ENCODE assay signal across 9 mouse cellular contexts in the genomic region with DNA sequence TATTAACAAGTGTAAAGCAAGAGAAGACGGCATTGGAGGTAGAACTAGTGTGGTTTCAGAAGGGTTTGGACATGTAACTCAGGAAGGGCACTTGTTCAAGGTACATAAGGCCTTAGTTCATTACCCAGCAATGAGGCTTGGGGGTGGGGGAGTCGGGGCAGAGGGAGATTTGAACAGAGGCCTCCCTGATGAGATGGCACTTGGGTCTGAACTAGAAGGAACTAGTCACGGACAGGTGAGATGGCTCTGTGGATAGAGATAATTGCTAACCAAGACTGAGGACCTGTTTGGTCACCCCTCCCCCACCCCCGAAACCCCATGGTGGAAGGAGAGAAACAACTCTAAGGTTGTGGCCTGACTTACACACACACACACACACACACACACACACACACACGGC. TPM values are rescaled to one million over a fixed set of nuclear protein-coding genes. Genes with fewer than 3 reads are reported as not detected.
DNase-seq lines count a peak whose midpoint lies in the region; ATAC-seq lines count a peak whose summit lies in the region.
"Had no signal": no experiment of that assay in that cellular context is flagged by ENCODE, and none has a peak within 500 bp of the region (broad histone marks: within the 10 kb centered on the region; RNA-seq: fewer than 3 reads in every experiment).

No protein-coding gene starts in this region.

- H3K9ac ChIP-seq in forebrain, embryonic 11.5 days (ENCODE audit: low read length), result peak overlapping the region; percentile 68
- H3K9ac ChIP-seq in liver, embryonic 12.5 days, result peak overlapping the region; percentile 88

- 54% methylated on average over 5 of the region's 5 CpGs for WGBS in forebrain, embryonic 11.5 days
- WGBS in liver, embryonic 12.5 days (ENCODE audit: insufficient replicate concordance), result 15% methylated on average over 4 of the region's 5 CpGs

- peak; percentile 2 for DNase-seq in retina, embryonic 14.5 days (ENCODE audit: low spot score)
- DNase-seq in retina, postnatal 1 day, result no peak
- DNase-seq in forebrain, embryonic 11.5 days (ENCODE audit: low spot score), result no peak
- DNase-seq in yolk sac, embryonic 10.5 days (ENCODE audit: low spot score), result peak; percentile 21
- DNase-seq in natural killer cell, adult 2 months (ENCODE audit: low spot score in 2 of 2), result no peak
- no peak for DNase-seq in cerebellum, postnatal 4 days (ENCODE audit: low spot score in 2 of 2)
- no peak for DNase-seq in layer of hippocampus, postnatal 10 days (ENCODE audit: low spot score in 2 of 2)
- DNase-seq: lung, postnatal 4 days had no signal

- peaks cover 3% of the 10 kb centered on the region; the same call in 1 of the 2 replicates for H3K36me3 ChIP-seq in forebrain, embryonic 11.5 days (ENCODE audit: control insufficient read depth, insufficient read depth, low read length)
- peaks cover 44% of the 10 kb centered on the region for H3K36me3 ChIP-seq in liver, embryonic 12.5 days

- peak overlapping the region; percentile 57 for H3K4me3 ChIP-seq in forebrain, embryonic 11.5 days (ENCODE audit: low read depth, low read length)
- H3K4me3 ChIP-seq in liver, embryonic 12.5 days, result peak overlapping the region; percentile 92

- no peaks in the 10 kb centered on the region for H3K9me3 ChIP-seq in forebrain, embryonic 11.5 days (ENCODE audit: control insufficient read depth, low read length)
- no peaks in the 10 kb centered on the region for H3K9me3 ChIP-seq in liver, embryonic 12.5 days (replicated peaks)

- H3K27ac ChIP-seq in forebrain, embryonic 11.5 days (ENCODE audit: low read depth, low read length), result no peak overlapping the region
- peak overlapping the region; percentile 81 for H3K27ac ChIP-seq in liver, embryonic 12.5 days

- H3K4me2 ChIP-seq in forebrain, embryonic 11.5 days (ENCODE audit: low read depth, low read length, severe bottlenecking), result peak overlapping the region; percentile 66
- H3K4me2 ChIP-seq in liver, embryonic 12.5 days, result peak overlapping the region; percentile 82

- H3K27me3 ChIP-seq in forebrain, embryonic 11.5 days (ENCODE audit: control insufficient read depth, insufficient read depth, low read length), result no peaks in the 10 kb centered on the region
- H3K27me3 ChIP-seq in liver, embryonic 12.5 days (replicated peaks), result peaks cover 5% of the 10 kb centered on the region; the same call in 1 of the 2 replicates

- peaks cover 2% of the 10 kb centered on the region; the same call in 1 of the 2 replicates for H3K4me1 ChIP-seq in forebrain, embryonic 11.5 days (replicated peaks; ENCODE audit: control insufficient read depth, insufficient read depth, low read length)
- peaks cover 41% of the 10 kb centered on the region for H3K4me1 ChIP-seq in liver, embryonic 12.5 days

- ATAC-seq in forebrain, embryonic 11.5 days (replicated peaks; ENCODE audit: low FRiP score), result no peak
- ATAC-seq in liver, embryonic 12.5 days, result no peak

RNA-seq across cellular contexts. Expression of a gene that starts 1.1 kb away (rescaled TPM):
- polyA plus RNA-seq in forebrain, embryonic 11.5 days (2014; fragmentation: Nextera tagmentation; extraction: Ambion mirVana), result 146 and 148 TPM in 2 replicates
- polyA plus RNA-seq in liver, embryonic 12.5 days (2016; fragmentation: Nextera tagmentation; extraction: Ambion mirVana), result 70.9 and 72.5 TPM in 2 replicates
- total RNA-seq in layer of hippocampus, postnatal 10 days (2021), result 1 to 10 TPM; 5.1 to 6.2 TPM

RNA-seq across cellular contexts. Expression of a gene that starts 49.6 kb away (rescaled TPM):
- 2.4 and 6.0 TPM in 2 replicates for polyA plus RNA-seq in forebrain, embryonic 11.5 days (2014; fragmentation: Nextera tagmentation; extraction: Ambion mirVana)
- polyA plus RNA-seq in liver, embryonic 12.5 days (2016; fragmentation: Nextera tagmentation; extraction: Ambion mirVana), result 0.62 and 0.83 TPM in 2 replicates
- 1 to 10 TPM; 2.3 to 4.5 TPM for total RNA-seq in layer of hippocampus, postnatal 10 days (2021)

Comparison
In these comparisons a context has a peak if more than half of its experiments do, and no peak if none do; other contexts are left out.
1. DNase-seq: peak in retina, embryonic 14.5 days (single experiment) and yolk sac, embryonic 10.5 days (single experiment); none in retina, postnatal 1 day (single experiment), forebrain, embryonic 11.5 days (single experiment), natural killer cell, adult 2 months (0 of 2), cerebellum, postnatal 4 days (0 of 2) and layer of hippocampus, postnatal 10 days (0 of 2).